Mouse (Mus musculus): ENCODE measurements around the gene Grin2a. TPM values are rescaled to one million over a fixed set of nuclear protein-coding genes. Genes with fewer than 3 reads are reported as not detected.
A peak's percentile ranks its signal among the peaks of the same experiment; 100 is the strongest.

Gene Grin2a
- 10.0 and 10.2 TPM in 2 replicates for polyA plus RNA-seq (2015; fragmentation: Nextera tagmentation; extraction: Ambion mirVana)

GRCm38 (mm10) chr16:9994951-9995813 lies at the start of gene Grin2a:
Gene Grin2a (minus strand): TSS chr16:9995560.
- H3K27me3 ChIP-seq: peaks cover 22% of the 10 kb centered on the region
- H3K9ac ChIP-seq: peak within 1 kb of the TSS; percentile 68
- peak within 1 kb of the TSS; percentile 74 for H3K27ac ChIP-seq (replicated peaks)
- H3K4me3 ChIP-seq: peak within 1 kb of the TSS; percentile 73
- WGBS: under 1% methylated on average over 67 of the region's 69 CpGs
- H3K4me1 ChIP-seq (replicated peaks): peaks cover 37% of the 10 kb centered on the region
- no peaks in the 10 kb centered on the region for H3K36me3 ChIP-seq
- no peaks in the 10 kb centered on the region for H3K9me3 ChIP-seq
- ATAC-seq (ENCODE audit: low FRiP score, low read depth): peak; percentile 46
- H3K4me2 ChIP-seq: peak within 1 kb of the TSS; percentile 91

- no peak for ATAC-seq (ENCODE audit: low FRiP score, low read depth)
- 89% methylated on average over 7 of the region's 7 CpGs for WGBS
Observed at GRCm38 (mm10) chr16:10035582-10036215, 40.3 kb upstream of the Grin2a start.

GRCm38 (mm10) chr16:10033416-10033979 lies 38.1 kb upstream of the Grin2a start:
- 87% methylated on average over 4 of the region's 4 CpGs for WGBS

More at GRCm38 (mm10) chr16:10035582-10036215, 40.3 kb upstream of the Grin2a start:
- Histone ChIP-seq H3K4me3 (no peak overlapping the region), H3K9ac (no peak overlapping the region), H3K4me2 (no peak overlapping the region), H3K27ac (replicated peaks) (no peak overlapping the region), H3K27me3 (no peaks in the 10 kb centered on the region), H3K36me3 (no peaks in the 10 kb centered on the region), H3K4me1 (replicated peaks) (no peaks in the 10 kb centered on the region), H3K9me3 (no peaks in the 10 kb centered on the region)

GRCm38 (mm10) chr16:10031891-10032290 lies 36.5 kb upstream of the Grin2a start:
- H3K9ac ChIP-seq: no peak overlapping the region
- no peak overlapping the region for H3K4me3 ChIP-seq
- no peaks in the 10 kb centered on the region for H3K9me3 ChIP-seq
- H3K27ac ChIP-seq (replicated peaks): no peak overlapping the region
- no peak for ATAC-seq (ENCODE audit: low FRiP score, low read depth)
- H3K27me3 ChIP-seq: no peaks in the 10 kb centered on the region
- H3K4me2 ChIP-seq: no peak overlapping the region
- H3K4me1 ChIP-seq (replicated peaks): no peaks in the 10 kb centered on the region
- H3K36me3 ChIP-seq: no peaks in the 10 kb centered on the region

More at GRCm38 (mm10) chr16:10033416-10033979, 38.1 kb upstream of the Grin2a start:
- Histone ChIP-seq H3K9ac (no peak overlapping the region), H3K4me2 (no peak overlapping the region), H3K9me3 (no peaks in the 10 kb centered on the region), H3K4me3 (no peak overlapping the region), H3K4me1 (replicated peaks) (no peaks in the 10 kb centered on the region), H3K27me3 (no peaks in the 10 kb centered on the region), H3K36me3 (no peaks in the 10 kb centered on the region), H3K27ac (replicated peaks) (no peak overlapping the region)
- ATAC-seq (ENCODE audit: low FRiP score, low read depth): no peak

- ATAC-seq (ENCODE audit: low FRiP score, low read depth): no peak
- 79% methylated on average over 6 of the region's 6 CpGs for WGBS
- H3K27ac ChIP-seq (replicated peaks): no peak overlapping the region
- no peaks in the 10 kb centered on the region for H3K9me3 ChIP-seq
- no peak overlapping the region for H3K9ac ChIP-seq
- H3K4me2 ChIP-seq: no peak overlapping the region
- H3K36me3 ChIP-seq: no peaks in the 10 kb centered on the region
- H3K27me3 ChIP-seq: no peaks in the 10 kb centered on the region
- H3K4me3 ChIP-seq: no peak overlapping the region
- no peaks in the 10 kb centered on the region for H3K4me1 ChIP-seq (replicated peaks)
Observed at GRCm38 (mm10) chr16:10026741-10027140, 31.4 kb upstream of the Grin2a start.

GRCm38 (mm10) chr16:10009743-10010142 lies 14.4 kb upstream of the Grin2a start:
- Histone ChIP-seq H3K9ac (no peak overlapping the region), H3K36me3 (no peaks in the 10 kb centered on the region), H3K27me3 (no peaks in the 10 kb centered on the region), H3K4me2 (no peak overlapping the region), H3K9me3 (no peaks in the 10 kb centered on the region), H3K27ac (replicated peaks) (no peak overlapping the region), H3K4me1 (replicated peaks) (no peaks in the 10 kb centered on the region), H3K4me3 (no peak overlapping the region)
- no peak for ATAC-seq (ENCODE audit: low FRiP score, low read depth)
- 67% methylated on average over 1 of the region's 1 CpGs for WGBS

GRCm38 (mm10) chr16:10005606-10006005 lies 10.2 kb upstream of the Grin2a start:
- Histone ChIP-seq H3K27me3 (no peaks in the 10 kb centered on the region), H3K4me1 (replicated peaks) (no peaks in the 10 kb centered on the region), H3K9me3 (no peaks in the 10 kb centered on the region), H3K4me3 (no peak overlapping the region), H3K9ac (no peak overlapping the region), H3K4me2 (no peak overlapping the region), H3K27ac (replicated peaks) (no peak overlapping the region), H3K36me3 (no peaks in the 10 kb centered on the region)
- 68% methylated on average over 5 of the region's 5 CpGs for WGBS
- peak; percentile 45; the same call in 1 of the 2 replicates for ATAC-seq (ENCODE audit: low FRiP score, low read depth)

GRCm38 (mm10) chr16:10004096-10004495 lies 8.7 kb upstream of the Grin2a start:
- Histone ChIP-seq H3K27ac (replicated peaks) (no peak overlapping the region), H3K36me3 (no peaks in the 10 kb centered on the region), H3K9ac (no peak overlapping the region), H3K4me1 (replicated peaks) (no peaks in the 10 kb centered on the region), H3K4me3 (no peak overlapping the region), H3K27me3 (no peaks in the 10 kb centered on the region), H3K4me2 (no peak overlapping the region), H3K9me3 (no peaks in the 10 kb centered on the region)
- 92% methylated on average over 4 of the region's 4 CpGs for WGBS
- ATAC-seq (ENCODE audit: low FRiP score, low read depth): no peak

GRCm38 (mm10) chr16:10003001-10003400 lies 7.6 kb upstream of the Grin2a start:
- ATAC-seq (ENCODE audit: low FRiP score, low read depth): no peak
- Histone ChIP-seq H3K4me3 (no peak overlapping the region), H3K27ac (replicated peaks) (no peak overlapping the region), H3K4me1 (replicated peaks) (no peaks in the 10 kb centered on the region), H3K36me3 (no peaks in the 10 kb centered on the region), H3K4me2 (no peak overlapping the region), H3K27me3 (no peaks in the 10 kb centered on the region), H3K9ac (no peak overlapping the region), H3K9me3 (no peaks in the 10 kb centered on the region)
- whole genome bisulfite sequencing: 56% methylated on average over 1 of the region's 1 CpGs

GRCm38 (mm10) chr16:10001601-10002000 lies 6.2 kb upstream of the Grin2a start:
- Histone ChIP-seq H3K27ac (replicated peaks) (no peak overlapping the region), H3K4me1 (replicated peaks) (no peaks in the 10 kb centered on the region), H3K9ac (no peak overlapping the region), H3K9me3 (no peaks in the 10 kb centered on the region), H3K27me3 (no peaks in the 10 kb centered on the region), H3K4me3 (no peak overlapping the region), H3K4me2 (no peak overlapping the region), H3K36me3 (no peaks in the 10 kb centered on the region)
- 33% methylated on average over 1 of the region's 1 CpGs for WGBS
- ATAC-seq (ENCODE audit: low FRiP score, low read depth): no peak

GRCm38 (mm10) chr16:9999926-10000325 lies 4.6 kb upstream of the Grin2a start:
- no peaks in the 10 kb centered on the region for H3K9me3 ChIP-seq
- H3K4me1 ChIP-seq (replicated peaks): peaks cover 8% of the 10 kb centered on the region
- no peak for ATAC-seq (ENCODE audit: low FRiP score, low read depth)
- no peak overlapping the region for H3K27ac ChIP-seq (replicated peaks)
- no peak overlapping the region for H3K4me2 ChIP-seq
- WGBS: 76% methylated on average over 5 of the region's 5 CpGs
- H3K36me3 ChIP-seq: no peaks in the 10 kb centered on the region
- H3K9ac ChIP-seq: no peak overlapping the region
- no peaks in the 10 kb centered on the region for H3K27me3 ChIP-seq
- no peak overlapping the region for H3K4me3 ChIP-seq

- no peak overlapping the region for H3K9ac ChIP-seq
- peaks cover 26% of the 10 kb centered on the region for H3K4me1 ChIP-seq (replicated peaks)
- no peak for ATAC-seq (ENCODE audit: low FRiP score, low read depth)
- H3K9me3 ChIP-seq: no peaks in the 10 kb centered on the region
- no peaks in the 10 kb centered on the region; the same call in 1 of the 2 replicates for H3K27me3 ChIP-seq
- H3K36me3 ChIP-seq: no peaks in the 10 kb centered on the region
- no peak overlapping the region for H3K27ac ChIP-seq (replicated peaks)
- no peak overlapping the region for H3K4me2 ChIP-seq
- H3K4me3 ChIP-seq: no peak overlapping the region
Observed at GRCm38 (mm10) chr16:9997931-9998330, 2.6 kb upstream of the Grin2a start.

Data from hindbrain, embryonic 15.5 days (tissue).